In genomic region chr13:51841541-51842115, GRCm38 (mm10) we compare ENCODE assay signal across 9 mouse cellular contexts. TPM values are rescaled to one million over a fixed set of nuclear protein-coding genes. Genes with fewer than 3 reads are reported as not detected.
A peak's percentile ranks its signal among the peaks of the same experiment; 100 is the strongest.
DNase-seq lines count a peak whose midpoint lies in the region; ATAC-seq lines count a peak whose summit lies in the region.
"Had no signal": no experiment of that assay in that cellular context is flagged by ENCODE, and none has a peak within 500 bp of the region (broad histone marks: within the 10 kb centered on the region; RNA-seq: fewer than 3 reads in every experiment).

No protein-coding gene starts in this region.

- H3K9me3 ChIP-seq in midbrain, embryonic 11.5 days (ENCODE audit: control insufficient read depth, low read length) = no peaks in the 10 kb centered on the region
- H3K9me3 ChIP-seq in midbrain, embryonic 16.5 days (replicated peaks; ENCODE audit: control insufficient read depth, low read length, poor library complexity, severe bottlenecking) = no peaks in the 10 kb centered on the region
- H3K9me3 ChIP-seq in embryonic facial prominence, embryonic 12.5 days = no peaks in the 10 kb centered on the region
- H3K9me3 ChIP-seq in limb, embryonic 11.5 days (ENCODE audit: control insufficient read depth, low read length) = no peaks in the 10 kb centered on the region
- no peaks in the 10 kb centered on the region for H3K9me3 ChIP-seq in neural tube, embryonic 12.5 days

- H3K4me2 ChIP-seq in midbrain, embryonic 11.5 days = peak overlapping the region; percentile 33
- no peak overlapping the region for H3K4me2 ChIP-seq in midbrain, embryonic 16.5 days (ENCODE audit: low read length)
- peak overlapping the region; percentile 30 for H3K4me2 ChIP-seq in embryonic facial prominence, embryonic 12.5 days (replicated peaks)
- H3K4me2 ChIP-seq in limb, embryonic 11.5 days (ENCODE audit: low read depth, severe bottlenecking) = peak overlapping the region; percentile 26; the same call in 1 of the 2 replicates
- peak overlapping the region; percentile 42; the same call in 1 of the 2 replicates for H3K4me2 ChIP-seq in neural tube, embryonic 12.5 days (replicated peaks)

- no peak overlapping the region for H3K4me3 ChIP-seq in midbrain, embryonic 11.5 days (ENCODE audit: low read depth, low read length)
- H3K4me3 ChIP-seq in midbrain, embryonic 16.5 days (ENCODE audit: low read depth, low read length) = no peak overlapping the region
- no peak overlapping the region for H3K4me3 ChIP-seq in embryonic facial prominence, embryonic 12.5 days
- H3K4me3 ChIP-seq in limb, embryonic 11.5 days (ENCODE audit: low read depth, low read length) = peak overlapping the region; percentile 1; the same call in 1 of the 2 replicates
- H3K4me3 ChIP-seq in neural tube, embryonic 12.5 days = no peak overlapping the region

- peaks cover 55% of the 10 kb centered on the region for H3K27me3 ChIP-seq in midbrain, embryonic 11.5 days (ENCODE audit: control insufficient read depth, insufficient read depth, low read length)
- peaks cover 24% of the 10 kb centered on the region for H3K27me3 ChIP-seq in midbrain, embryonic 16.5 days (ENCODE audit: control insufficient read depth, insufficient read depth, low read depth, low read length)
- peaks cover 5% of the 10 kb centered on the region; the same call in 1 of the 2 replicates for H3K27me3 ChIP-seq in embryonic facial prominence, embryonic 12.5 days
- no peaks in the 10 kb centered on the region for H3K27me3 ChIP-seq in limb, embryonic 11.5 days (ENCODE audit: control insufficient read depth, insufficient read depth, low read length)
- H3K27me3 ChIP-seq in neural tube, embryonic 12.5 days (replicated peaks) = peaks cover 53% of the 10 kb centered on the region
- H3K27me3 ChIP-seq: Patski had no signal

- no peak overlapping the region for H3K9ac ChIP-seq in midbrain, embryonic 11.5 days (ENCODE audit: low read length)
- no peak overlapping the region for H3K9ac ChIP-seq in midbrain, embryonic 16.5 days (ENCODE audit: low read depth, low read length)
- no peak overlapping the region for H3K9ac ChIP-seq in embryonic facial prominence, embryonic 12.5 days
- H3K9ac ChIP-seq in limb, embryonic 11.5 days (ENCODE audit: low read length) = no peak overlapping the region
- H3K9ac ChIP-seq in neural tube, embryonic 12.5 days = no peak overlapping the region

- 7% methylated on average over 12 of the region's 12 CpGs for WGBS in midbrain, embryonic 11.5 days
- 8% methylated on average over 12 of the region's 12 CpGs for WGBS in midbrain, embryonic 16.5 days
- 9% methylated on average over 12 of the region's 12 CpGs for WGBS in embryonic facial prominence, embryonic 12.5 days
- 10% methylated on average over 12 of the region's 12 CpGs for WGBS in limb, embryonic 11.5 days
- WGBS in neural tube, embryonic 12.5 days = 13% methylated on average over 12 of the region's 12 CpGs

- peaks cover 24% of the 10 kb centered on the region for H3K4me1 ChIP-seq in midbrain, embryonic 11.5 days (ENCODE audit: control insufficient read depth, insufficient read depth, low read length)
- H3K4me1 ChIP-seq in midbrain, embryonic 16.5 days (ENCODE audit: control insufficient read depth, insufficient read depth, low read length) = peaks cover 12% of the 10 kb centered on the region
- H3K4me1 ChIP-seq in embryonic facial prominence, embryonic 12.5 days = peaks cover 36% of the 10 kb centered on the region
- H3K4me1 ChIP-seq in limb, embryonic 11.5 days (ENCODE audit: control insufficient read depth, insufficient read depth, low read length) = peaks cover 24% of the 10 kb centered on the region
- peaks cover 27% of the 10 kb centered on the region for H3K4me1 ChIP-seq in neural tube, embryonic 12.5 days

- H3K36me3 ChIP-seq in midbrain, embryonic 11.5 days (ENCODE audit: control insufficient read depth, insufficient read depth, low read length) = no peaks in the 10 kb centered on the region
- no peaks in the 10 kb centered on the region for H3K36me3 ChIP-seq in midbrain, embryonic 16.5 days (ENCODE audit: control insufficient read depth, insufficient read depth, low read length)
- H3K36me3 ChIP-seq in embryonic facial prominence, embryonic 12.5 days = no peaks in the 10 kb centered on the region
- H3K36me3 ChIP-seq in limb, embryonic 11.5 days (ENCODE audit: control insufficient read depth, insufficient read depth, low read length) = no peaks in the 10 kb centered on the region
- no peaks in the 10 kb centered on the region for H3K36me3 ChIP-seq in neural tube, embryonic 12.5 days

- peak overlapping the region; percentile 30 for H3K27ac ChIP-seq in midbrain, embryonic 11.5 days (ENCODE audit: low read depth, low read length)
- H3K27ac ChIP-seq in midbrain, embryonic 16.5 days (ENCODE audit: low read length) = no peak overlapping the region
- peak overlapping the region; percentile 67 for H3K27ac ChIP-seq in embryonic facial prominence, embryonic 12.5 days
- H3K27ac ChIP-seq in limb, embryonic 11.5 days (replicated peaks; ENCODE audit: low read depth, low read length) = peak overlapping the region; percentile 30; the same call in 1 of the 2 replicates
- H3K27ac ChIP-seq in neural tube, embryonic 12.5 days = no peak overlapping the region

- peak; percentile 91 for DNase-seq in midbrain, embryonic 11.5 days (ENCODE audit: low spot score, missing footprints)
- DNase-seq in limb, embryonic 11.5 days (ENCODE audit: low spot score) = peak; percentile 58
- no peak for DNase-seq in cerebellum, postnatal 36 days
- DNase-seq in cerebellum, adult 11-12 months = no peak
- DNase-seq: layer of hippocampus, postnatal 36 days had no signal

- ATAC-seq in midbrain, embryonic 11.5 days (ENCODE audit: low FRiP score) = no peak
- ATAC-seq in midbrain, embryonic 16.5 days = no peak
- ATAC-seq in embryonic facial prominence, embryonic 12.5 days (ENCODE audit: insufficient number of reproducible peaks, insufficient read depth, low FRiP score, low TSS enrichment) = no peak
- no peak for ATAC-seq in limb, embryonic 11.5 days (ENCODE audit: insufficient number of reproducible peaks, low FRiP score, low TSS enrichment, low read depth)
- ATAC-seq in neural tube, embryonic 12.5 days (ENCODE audit: low FRiP score, low read depth) = no peak
- ATAC-seq: Patski had no signal

RNA-seq across cellular contexts. Expression of gene Gadd45g, which starts 4.8 kb away (rescaled TPM):
- polyA plus RNA-seq in midbrain, embryonic 11.5 days (2014; fragmentation: Nextera tagmentation; extraction: Ambion mirVana) = 252 and 256 TPM in 2 replicates
- polyA plus RNA-seq in midbrain, embryonic 16.5 days (2015; fragmentation: Nextera tagmentation; extraction: Ambion mirVana) = 44.2 and 45.5 TPM in 2 replicates
- polyA plus RNA-seq in embryonic facial prominence, embryonic 12.5 days (2016; fragmentation: Nextera tagmentation; extraction: Ambion mirVana) = 60.3 TPM in 2 replicates
- polyA plus RNA-seq in limb, embryonic 11.5 days (2014; fragmentation: Nextera tagmentation; extraction: Ambion mirVana) = 20.5 and 20.7 TPM in 2 replicates
- polyA plus RNA-seq in neural tube, embryonic 12.5 days (2016; fragmentation: Nextera tagmentation; extraction: Ambion mirVana) = 237 and 261 TPM in 2 replicates

RNA-seq across cellular contexts. Expression of gene Sema4d, which starts 48.1 kb away (rescaled TPM):
- polyA plus RNA-seq in midbrain, embryonic 11.5 days (2014; fragmentation: Nextera tagmentation; extraction: Ambion mirVana) = 4.9 and 5.0 TPM in 2 replicates
- 15.4 and 16.7 TPM in 2 replicates for polyA plus RNA-seq in midbrain, embryonic 16.5 days (2015; fragmentation: Nextera tagmentation; extraction: Ambion mirVana)
- 6.8 and 7.1 TPM in 2 replicates for polyA plus RNA-seq in embryonic facial prominence, embryonic 12.5 days (2016; fragmentation: Nextera tagmentation; extraction: Ambion mirVana)
- polyA plus RNA-seq in limb, embryonic 11.5 days (2014; fragmentation: Nextera tagmentation; extraction: Ambion mirVana) = 5.1 and 5.3 TPM in 2 replicates
- polyA plus RNA-seq in neural tube, embryonic 12.5 days (2016; fragmentation: Nextera tagmentation; extraction: Ambion mirVana) = 8.5 and 9.9 TPM in 2 replicates

Comparison
In these comparisons a context has a peak if more than half of its experiments do, and no peak if none do; other contexts are left out.
1. H3K27ac ChIP-seq: peak in midbrain, embryonic 11.5 days (single experiment), embryonic facial prominence, embryonic 12.5 days (single experiment) and limb, embryonic 11.5 days (single experiment); none in midbrain, embryonic 16.5 days (single experiment) and neural tube, embryonic 12.5 days (single experiment).
2. DNase-seq: peak in midbrain, embryonic 11.5 days (single experiment) and limb, embryonic 11.5 days (single experiment); none in cerebellum, postnatal 36 days (0 of 2) and cerebellum, adult 11-12 months (single experiment).